In genomic region chr12:55565206-55565605, GRCm38 (mm10) we compare ENCODE assay signal across 16 mouse cellular contexts. TPM values are rescaled to one million over a fixed set of nuclear protein-coding genes. Genes with fewer than 3 reads are reported as not detected.
"Had no signal": no experiment of that assay in that cellular context is flagged by ENCODE, and none has a peak within 500 bp of the region (broad histone marks: within the 10 kb centered on the region; RNA-seq: fewer than 3 reads in every experiment).

TSS of gene Aldoart2 (plus strand) at chr12:55565239.

- H3K4me3 ChIP-seq: kidney, embryonic 15.5 days; limb, embryonic 15.5 days; liver, embryonic 13.5 days; midbrain, embryonic 12.5 days; neural tube, embryonic 13.5 days; stomach, embryonic 15.5 days had no signal

- H3K27ac ChIP-seq: kidney, embryonic 15.5 days; limb, embryonic 15.5 days; liver, embryonic 13.5 days; midbrain, embryonic 12.5 days; neural tube, embryonic 13.5 days; stomach, embryonic 15.5 days had no signal

- H3K27me3 ChIP-seq: kidney, embryonic 15.5 days; limb, embryonic 15.5 days; liver, embryonic 13.5 days; midbrain, embryonic 12.5 days; neural tube, embryonic 13.5 days; stomach, embryonic 15.5 days had no signal

- H3K36me3 ChIP-seq: kidney, embryonic 15.5 days; limb, embryonic 15.5 days; liver, embryonic 13.5 days; midbrain, embryonic 12.5 days; neural tube, embryonic 13.5 days; stomach, embryonic 15.5 days had no signal

- DNase-seq: kidney, adult 2 months; kidney, postnatal 14 days; liver, embryonic 13.5 days; lung, adult 18-20 months; right cerebral cortex, postnatal 14 days had no signal

- ATAC-seq: midbrain, embryonic 16.5 days had no signal

- H3K4me1 ChIP-seq: limb, embryonic 15.5 days; stomach, embryonic 15.5 days had no signal

RNA-seq across cellular contexts. Expression of gene Aldoart2, which starts in this region (rescaled TPM):
- total RNA-seq: left cerebral cortex, postnatal 10 days; megakaryocyte-erythroid progenitor cell, adult 5-6 weeks had no signal
- polyA plus RNA-seq: kidney, embryonic 15.5 days; limb, embryonic 11.5 days; limb, embryonic 15.5 days; liver, embryonic 13.5 days; lung, embryonic 16.5 days; midbrain, embryonic 12.5 days; midbrain, embryonic 16.5 days; spleen, adult 2 months had no signal
